ENCODE assay signal across 8 mouse cellular contexts in genomic region chr7:67373584-67373960, GRCm38 (mm10). TPM values are rescaled to one million over a fixed set of nuclear protein-coding genes. Genes with fewer than 3 reads are reported as not detected.
DNase-seq lines count a peak whose midpoint lies in the region; ATAC-seq lines count a peak whose summit lies in the region.

No protein-coding gene starts in this region.

- WGBS in heart, embryonic 10.5 days: 18% methylated on average over 6 of the region's 6 CpGs
- WGBS in forebrain, embryonic 15.5 days: 36% methylated on average over 6 of the region's 6 CpGs
- WGBS in liver, embryonic 16.5 days (ENCODE audit: insufficient replicate concordance): 11% methylated on average over 6 of the region's 6 CpGs

- peak; percentile 4 for ATAC-seq in CD4-positive, CD25-positive, alpha-beta regulatory T cell, adult 4 months
- no peak; the same call in 1 of the 2 replicates for ATAC-seq in forebrain, embryonic 15.5 days (replicated peaks)
- no peak for ATAC-seq in liver, embryonic 16.5 days (ENCODE audit: low read depth)

- H3K4me1 ChIP-seq in heart, embryonic 10.5 days: peaks cover 34% of the 10 kb centered on the region
- H3K4me1 ChIP-seq in forebrain, embryonic 15.5 days: peaks cover 18% of the 10 kb centered on the region
- peaks cover 23% of the 10 kb centered on the region for H3K4me1 ChIP-seq in liver, embryonic 16.5 days (ENCODE audit: control insufficient read depth, low read depth, low read length)

- H3K27ac ChIP-seq in heart, embryonic 10.5 days: peak overlapping the region; percentile 100
- peak overlapping the region; percentile 99 for H3K27ac ChIP-seq in forebrain, embryonic 15.5 days (replicated peaks)
- H3K27ac ChIP-seq in liver, embryonic 16.5 days (ENCODE audit: low read length): peak overlapping the region; percentile 92

- H3K36me3 ChIP-seq in heart, embryonic 10.5 days: no peaks in the 10 kb centered on the region
- H3K36me3 ChIP-seq in forebrain, embryonic 15.5 days: no peaks in the 10 kb centered on the region
- H3K36me3 ChIP-seq in liver, embryonic 16.5 days (ENCODE audit: control insufficient read depth, insufficient read depth): no peaks in the 10 kb centered on the region

- peak overlapping the region; percentile 97 for H3K4me3 ChIP-seq in heart, embryonic 10.5 days
- H3K4me3 ChIP-seq in forebrain, embryonic 15.5 days: peak overlapping the region; percentile 94
- peak overlapping the region; percentile 92 for H3K4me3 ChIP-seq in liver, embryonic 16.5 days (ENCODE audit: low read depth, low read length)

- DNase-seq in heart, embryonic 10.5 days (ENCODE audit: low spot score): no peak
- no peak for DNase-seq in heart, postnatal 4 days
- no peak for DNase-seq in right cerebral cortex, adult 2 months (ENCODE audit: low spot score in 2 of 2)
- DNase-seq in left cerebral cortex, adult 18-20 months (ENCODE audit: low spot score in 2 of 2): no peak
- no peak for DNase-seq in layer of hippocampus, postnatal 36 days

- H3K4me2 ChIP-seq in forebrain, embryonic 15.5 days (replicated peaks): peak overlapping the region; percentile 96
- H3K4me2 ChIP-seq in liver, embryonic 16.5 days (ENCODE audit: low read depth, low read length): peak overlapping the region; percentile 83

- H3K9ac ChIP-seq in forebrain, embryonic 15.5 days (replicated peaks): peak overlapping the region; percentile 98
- peak overlapping the region; percentile 95 for H3K9ac ChIP-seq in liver, embryonic 16.5 days (ENCODE audit: low read depth, low read length)

- no peaks in the 10 kb centered on the region for H3K27me3 ChIP-seq in heart, embryonic 10.5 days (ENCODE audit: insufficient read depth, poor library complexity, severe bottlenecking)
- H3K27me3 ChIP-seq in forebrain, embryonic 15.5 days: no peaks in the 10 kb centered on the region
- no peaks in the 10 kb centered on the region for H3K27me3 ChIP-seq in liver, embryonic 16.5 days (ENCODE audit: control insufficient read depth, insufficient read depth, low read depth, low read length)

- H3K9me3 ChIP-seq in heart, embryonic 10.5 days: no peaks in the 10 kb centered on the region
- no peaks in the 10 kb centered on the region for H3K9me3 ChIP-seq in forebrain, embryonic 15.5 days
- H3K9me3 ChIP-seq in liver, embryonic 16.5 days (replicated peaks; ENCODE audit: control insufficient read depth, low read length): no peaks in the 10 kb centered on the region

RNA-seq across cellular contexts. Expression of gene Mef2a, which starts 0.9 kb away (rescaled TPM):
- 45.7 and 69.6 TPM in 2 replicates for polyA plus RNA-seq in heart, embryonic 10.5 days (2016; fragmentation: Nextera tagmentation; extraction: Ambion mirVana)
- total RNA-seq in heart, postnatal 4 days (2021): 100 to 1,000 TPM; 250 to 257 TPM
- 10 to 100 TPM in 1 of 2 experiments, 1 to 10 TPM in 1; 9.9 to 11.3 TPM for polyA plus RNA-seq in CD4-positive, CD25-positive, alpha-beta regulatory T cell, adult 4 months (2017; shearing (Covaris generic))
- polyA plus RNA-seq in forebrain, embryonic 15.5 days (2015; fragmentation: Nextera tagmentation; extraction: Ambion mirVana): 37.6 TPM in 2 replicates
- polyA plus RNA-seq in liver, embryonic 16.5 days (2015; fragmentation: Nextera tagmentation; extraction: Ambion mirVana): 11.4 and 12.0 TPM in 2 replicates
- 100 to 1,000 TPM; 115 to 120 TPM for total RNA-seq in left cerebral cortex, adult 18-20 months (2021)
- 100 to 1,000 TPM; 146 to 161 TPM for total RNA-seq in layer of hippocampus, postnatal 36 days (2021)
